Mouse (Mus musculus): Measurements from ENCODE around the gene Sccpdh.

Sccpdh gene

DNA sequence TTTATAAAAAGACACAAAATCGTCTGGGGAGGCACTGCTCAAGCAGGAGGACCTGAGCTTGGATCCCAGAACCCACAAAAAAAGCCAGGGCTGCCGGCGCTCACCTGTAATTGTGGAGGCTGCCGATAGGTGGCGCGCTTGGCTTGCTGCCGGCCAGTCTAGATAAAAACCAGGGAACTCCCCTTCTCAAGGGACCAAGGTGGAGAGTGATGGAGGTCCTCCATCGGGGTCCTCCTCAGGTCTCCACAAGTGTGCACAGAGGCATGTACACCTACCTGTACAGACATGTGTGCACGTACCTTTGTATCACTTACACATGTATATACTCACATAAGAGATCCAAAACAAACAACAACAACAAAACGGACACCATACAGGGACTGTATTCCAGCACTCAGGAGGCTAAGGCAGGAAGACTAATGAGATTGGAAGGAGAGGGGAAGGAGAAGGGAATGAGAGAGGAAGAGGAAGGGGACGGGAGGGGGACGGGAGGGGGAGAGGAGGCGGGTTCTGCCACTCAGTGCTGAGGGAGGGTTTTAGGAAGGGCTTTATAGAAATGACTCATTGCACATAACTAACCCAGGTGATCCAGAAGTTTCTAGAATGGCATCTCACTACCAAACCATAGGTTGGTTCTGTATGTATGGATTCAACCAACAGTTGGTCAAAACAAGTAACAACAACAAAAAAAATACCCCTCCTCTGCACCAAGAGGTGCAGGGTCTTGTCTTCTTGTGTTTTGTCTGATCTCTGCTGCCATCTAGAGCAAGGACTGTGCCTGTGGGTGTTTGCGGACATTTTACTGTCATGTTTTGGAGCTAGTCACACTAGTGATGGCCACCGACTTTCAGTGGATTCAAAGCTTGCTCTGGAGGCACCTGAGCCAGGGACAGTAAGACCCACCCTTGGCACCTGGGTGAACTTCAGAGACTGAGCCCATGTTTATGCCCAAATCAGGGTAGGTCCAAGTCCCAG lies 66.8 kb downstream of the Sccpdh start:
- DNase-seq: peak; percentile 65 to 71

DNA sequence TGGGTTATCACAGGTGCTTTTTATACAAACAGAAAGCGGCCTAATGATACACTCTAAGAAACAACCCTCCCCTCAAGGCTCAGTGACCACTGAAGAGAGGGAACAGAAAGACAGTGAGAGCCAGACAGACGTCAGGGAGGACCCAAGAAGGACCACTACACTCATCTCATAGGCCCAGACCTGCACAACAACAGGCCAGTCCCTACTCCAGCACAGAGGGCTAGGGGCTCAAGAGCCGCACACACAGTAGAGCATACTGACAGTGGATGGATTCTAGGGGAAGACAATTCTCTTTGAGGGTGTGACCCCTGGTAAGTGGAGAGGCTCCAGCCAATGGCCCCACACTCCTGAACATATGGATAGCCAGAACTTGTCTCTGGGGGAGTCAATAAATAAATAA lies 68.5 kb downstream of the Sccpdh start:
- no peak for DNase-seq
